Mouse (Mus musculus) spleen, adult 2 months (tissue): ENCODE measurements around the gene Scrn1.

Source experiments
- CTCF ChIP-seq: fragments of 200-500 bp; IDR thresholded peaks from 2 replicates; pipeline ENCODE4 v1.5.1; 2011; ENCODE audit warnings: mild to moderate bottlenecking, inconsistent platforms; ENCODE audit not compliant: insufficient read depth, insufficient read length, insufficient replicate concordance; ENCODE audit errors: extremely low read depth
- POLR2A ChIP-seq: fragments of 200-500 bp; IDR thresholded peaks from 2 replicates; pipeline ENCODE4 v1.6.1; 2011; ENCODE audit warnings: low read depth, low read length, inconsistent platforms

- no peak for TF ChIP-seq POLR2A
- TF ChIP-seq CTCF, result no peak
These were observed 10.5 kb downstream of the Scrn1 start for GRCm38 (mm10) chr6:54555816-54556215.
